Mouse (Mus musculus) CD4-positive, CD25-positive, alpha-beta regulatory T cell, adult 4 months (primary cell): ENCODE data around the gene Nhsl2. TPM values are rescaled to one million over a fixed set of nuclear protein-coding genes. Genes with fewer than 3 reads are reported as not detected.
A peak's percentile ranks its signal among the peaks of the same experiment; 100 is the strongest.
"Not testable (repeated sequence)": the region's sequence is repeated elsewhere in the genome, so short reads cannot be mapped to it uniquely, and the experiment has no call there.

ENCODE experiments used
- ATAC-seq: one replicate; pipeline ENCODE4 v1.8.0; 2017
- polyA plus RNA-seq, 2 experiments: library from polyadenylated mRNA; unstranded; fragments of 100-300 nt; shearing (Covaris generic); gene quantifications; one replicate each; pipeline ENCODE4 v1.2.1; 2017

The Nhsl2 gene
- polyA plus RNA-seq: 1 to 10 TPM; 1.4 to 2.2 TPM

DNA sequence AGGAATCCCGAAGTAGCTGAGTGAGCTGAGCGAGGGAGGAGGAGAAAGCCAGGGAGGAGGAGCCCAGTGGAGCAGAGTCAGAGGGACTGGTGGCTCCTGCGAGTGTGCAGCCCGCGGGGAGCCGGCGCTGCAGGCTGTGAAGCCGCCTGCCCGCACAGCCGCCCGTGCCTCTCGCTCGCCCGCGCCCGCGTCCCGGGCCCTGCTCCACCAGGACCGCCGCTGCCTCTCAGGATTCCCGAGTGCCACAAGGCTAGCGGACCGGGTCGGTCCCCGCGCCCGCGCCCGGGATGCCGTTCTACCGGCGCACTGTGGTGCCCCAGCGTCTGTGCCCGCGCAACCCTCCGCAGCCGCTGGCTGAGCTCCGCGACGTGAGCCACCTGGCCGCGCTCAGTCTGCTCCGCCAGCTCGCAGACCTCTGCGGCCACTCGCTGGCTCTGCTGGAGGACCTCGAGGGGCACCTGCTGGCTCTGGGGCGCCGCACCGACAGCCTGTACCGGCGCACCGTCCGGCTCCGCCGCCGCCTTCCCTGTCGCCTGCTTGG, at the start of gene Nhsl2:
TSS of gene Nhsl2 (plus strand) at position 105 of the 541 bp plus-strand sequence.
- ATAC-seq: no peak

DNA sequence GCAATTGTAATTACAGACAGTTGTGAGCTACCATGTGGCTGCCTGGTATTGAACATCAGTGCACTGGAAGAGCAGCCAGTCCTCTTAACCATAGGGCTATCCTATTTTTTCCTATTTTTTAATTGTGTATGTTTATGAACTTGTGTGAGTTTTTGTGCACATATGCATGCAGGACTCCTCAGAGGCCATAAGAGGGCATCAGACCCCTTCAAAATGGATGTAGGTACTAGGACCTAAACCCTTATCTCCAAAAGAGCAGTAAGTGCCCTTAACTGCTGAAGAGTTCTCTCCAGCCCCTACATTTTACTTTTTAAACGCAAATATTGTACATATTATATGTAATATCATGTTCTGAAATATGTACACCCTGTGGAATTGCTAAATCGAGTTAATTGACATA, 43.7 kb upstream of the Nhsl2 start:
- no peak for ATAC-seq

DNA sequence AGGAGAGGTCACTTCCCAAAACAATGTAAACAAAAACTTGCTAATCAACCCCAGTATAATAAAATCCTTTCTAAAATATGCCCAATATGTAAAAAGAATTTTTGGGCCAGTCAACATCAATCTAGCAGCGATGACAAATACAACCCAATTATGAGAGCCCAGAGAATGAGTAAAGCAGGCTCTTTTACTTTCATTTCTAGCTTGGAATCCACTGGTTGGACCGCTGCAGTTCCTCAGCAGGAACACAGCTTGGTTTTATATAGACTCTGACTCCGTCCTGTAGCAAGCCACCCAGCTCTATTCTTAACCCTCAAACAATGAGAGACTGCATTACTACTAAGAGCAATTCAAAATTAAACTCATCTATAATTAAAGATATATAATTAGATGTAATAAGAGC, 37.4 kb upstream of the Nhsl2 start:
- peak; percentile 63 for ATAC-seq

DNA sequence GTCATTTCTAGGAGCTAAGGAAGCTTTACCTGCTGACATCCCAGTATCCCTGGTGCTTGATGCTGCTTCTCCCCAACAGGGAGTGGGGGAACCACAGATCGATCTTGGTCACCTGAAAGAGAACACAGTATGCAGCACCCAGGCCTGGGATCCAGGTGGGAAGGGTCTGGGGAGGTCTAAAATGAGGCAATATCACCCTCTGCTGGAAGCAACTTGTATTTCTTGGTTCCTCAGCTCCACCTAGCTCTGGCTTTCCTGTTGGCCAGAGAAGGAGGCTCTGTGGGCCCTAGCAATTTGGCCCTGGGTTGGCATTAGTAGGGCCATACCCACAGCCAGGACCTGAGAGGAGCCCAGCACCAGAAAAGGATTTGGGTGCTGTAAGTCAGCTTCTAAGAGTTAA, 30.0 kb upstream of the Nhsl2 start:
- no peak for ATAC-seq

DNA sequence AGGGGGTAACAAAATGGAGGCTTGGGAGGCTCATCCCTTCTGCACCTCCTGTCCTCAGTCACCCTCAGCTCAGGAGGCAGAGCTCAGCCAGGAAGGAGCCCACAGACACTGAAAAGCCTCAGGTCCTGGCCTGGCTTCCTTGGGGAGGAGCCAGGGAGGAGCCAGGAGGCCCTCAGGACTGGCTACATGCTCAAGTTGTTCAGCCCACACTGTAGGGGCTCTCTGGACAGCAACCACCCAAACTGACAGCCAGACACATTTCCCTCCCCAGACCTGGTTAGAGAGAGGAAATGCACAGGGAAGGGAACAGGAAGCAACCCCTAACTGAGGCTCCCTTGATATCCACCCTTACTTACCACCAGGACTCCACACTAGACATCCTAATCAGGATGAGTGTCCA, 29.2 kb upstream of the Nhsl2 start:
- not testable (repeated sequence) for ATAC-seq

DNA sequence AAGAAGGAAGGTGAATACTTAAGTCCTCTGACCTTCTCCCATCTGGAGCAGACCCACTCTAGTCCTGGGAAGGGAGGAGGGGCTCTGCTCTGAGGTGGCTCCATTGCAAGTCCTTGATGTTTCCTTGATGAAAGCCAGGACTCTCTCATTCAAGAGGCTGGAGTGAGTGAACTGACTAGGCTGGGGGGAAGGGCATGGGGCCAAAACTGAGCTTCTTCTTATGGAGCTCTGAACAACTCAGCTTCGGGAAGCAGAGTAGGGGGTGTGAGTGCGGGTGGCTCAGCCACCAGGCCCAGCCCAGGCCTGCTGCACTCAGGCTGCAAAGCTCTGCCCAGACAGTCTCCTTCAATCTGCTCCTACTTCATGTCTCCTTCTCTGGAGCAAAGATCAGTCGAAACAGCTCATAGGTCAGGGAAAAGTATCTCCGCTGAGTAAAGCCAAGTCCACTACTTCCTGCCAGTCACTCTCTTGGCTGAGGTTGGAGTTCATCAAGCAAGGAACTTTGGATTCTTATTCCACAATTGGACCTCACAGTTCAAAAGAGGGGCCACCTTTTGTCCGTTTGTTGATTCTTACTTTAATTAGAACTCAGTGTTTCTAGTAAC, 1.9 kb upstream of the Nhsl2 start:
- ATAC-seq: no peak

DNA sequence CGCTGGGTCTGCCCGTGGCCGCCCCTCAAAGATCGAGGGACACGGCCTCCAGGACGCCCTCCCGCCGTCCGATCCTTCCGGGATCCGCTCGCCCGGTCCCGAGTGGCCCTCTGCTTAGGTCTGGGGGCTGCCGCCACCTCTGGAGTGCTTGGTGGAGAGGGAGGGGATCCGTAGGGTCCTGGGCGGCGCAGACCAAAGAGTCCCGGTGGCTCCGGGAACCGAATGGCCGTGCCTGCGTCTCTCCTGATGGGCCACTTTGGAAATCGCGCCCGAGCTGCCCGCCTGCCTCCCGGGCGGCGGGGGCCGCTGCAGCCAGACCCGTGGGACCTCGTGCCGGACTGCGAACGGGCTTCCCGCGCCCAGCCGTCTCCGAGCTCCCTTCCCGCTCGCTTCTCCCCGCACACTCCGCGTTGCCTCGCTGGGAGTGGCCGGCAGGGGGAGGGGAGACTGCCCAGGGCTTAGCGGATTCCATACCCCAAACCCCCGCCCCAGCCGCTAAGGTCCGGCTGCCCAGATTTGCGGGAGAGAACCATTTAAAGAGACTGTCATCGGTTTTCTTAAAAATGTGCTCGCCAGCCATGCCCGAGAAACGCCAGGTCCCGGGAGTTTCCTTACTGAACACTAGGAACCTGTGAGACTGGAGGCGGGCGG, 841 bp downstream of the Nhsl2 start:
- ATAC-seq: no peak

DNA sequence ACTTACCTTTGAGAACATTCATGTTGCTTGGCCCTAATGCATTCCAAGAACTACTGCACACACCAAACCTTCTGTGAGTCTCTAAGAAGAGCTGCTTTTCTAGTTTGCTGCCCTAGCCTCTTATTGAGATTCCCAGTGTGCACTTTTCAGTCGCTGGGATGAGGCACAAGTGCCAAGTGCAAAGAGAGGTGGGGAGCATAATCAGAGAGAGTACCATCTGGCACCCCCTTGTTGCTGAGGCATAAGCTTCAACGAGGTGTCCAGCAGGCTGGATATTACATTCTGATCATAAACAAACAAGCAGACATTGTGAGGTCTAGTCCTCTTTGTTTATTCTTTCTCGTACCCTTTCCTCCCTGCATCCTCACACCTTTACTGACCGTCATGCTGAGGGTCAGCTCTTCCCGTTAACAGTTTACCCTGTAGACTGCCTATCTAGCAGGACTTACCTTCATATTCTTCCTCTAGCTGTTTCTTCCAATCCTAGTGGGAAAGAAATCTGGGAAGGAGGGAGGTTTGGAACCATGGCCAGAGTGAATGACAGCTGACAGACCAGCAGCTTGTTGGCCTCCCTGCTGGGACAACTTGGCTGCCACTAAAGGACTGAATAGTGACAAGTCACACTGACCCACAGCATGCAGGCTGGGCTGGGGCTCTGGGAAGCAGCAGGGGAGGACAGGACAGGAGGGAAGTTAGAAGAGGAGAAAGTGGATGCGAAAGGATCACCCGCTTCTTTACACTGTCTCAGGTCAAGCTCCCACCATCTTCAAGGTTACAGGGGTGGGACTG, 2.6 kb downstream of the Nhsl2 start:
- no peak for ATAC-seq

DNA sequence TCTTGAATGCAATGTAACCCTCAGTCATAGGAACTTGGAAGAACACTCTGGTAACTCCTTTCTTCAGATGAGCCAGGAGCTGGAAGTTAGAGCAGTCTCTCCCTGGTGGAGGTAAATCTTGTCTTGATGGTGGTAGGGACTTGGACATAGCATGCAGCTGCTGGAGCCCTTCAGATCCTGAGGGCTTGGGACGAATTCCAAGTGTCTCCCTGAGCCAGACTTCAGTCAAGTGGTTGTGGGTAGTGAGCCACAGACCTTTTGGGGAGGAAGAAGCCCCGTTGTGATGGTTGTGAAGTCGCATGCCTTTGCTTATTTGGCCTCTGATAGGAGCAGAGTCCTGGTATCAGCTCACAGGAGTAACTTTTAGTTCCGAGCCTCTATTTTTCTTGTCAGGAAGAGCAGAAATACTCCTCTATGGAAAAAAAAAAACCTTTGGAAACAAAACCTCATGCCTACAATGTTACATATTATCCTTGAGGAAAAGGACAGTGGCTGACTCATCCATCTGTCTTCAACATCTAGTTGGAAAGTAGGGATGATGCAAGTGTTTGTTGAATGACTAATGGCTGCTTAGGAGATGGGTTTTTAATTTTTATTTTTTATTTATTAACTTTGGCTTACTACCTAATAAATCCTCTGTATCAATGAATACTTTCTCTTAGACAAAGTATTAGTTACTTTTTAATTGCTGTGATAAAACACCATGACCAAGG, 14.6 kb downstream of the Nhsl2 start:
- ATAC-seq: no peak

DNA sequence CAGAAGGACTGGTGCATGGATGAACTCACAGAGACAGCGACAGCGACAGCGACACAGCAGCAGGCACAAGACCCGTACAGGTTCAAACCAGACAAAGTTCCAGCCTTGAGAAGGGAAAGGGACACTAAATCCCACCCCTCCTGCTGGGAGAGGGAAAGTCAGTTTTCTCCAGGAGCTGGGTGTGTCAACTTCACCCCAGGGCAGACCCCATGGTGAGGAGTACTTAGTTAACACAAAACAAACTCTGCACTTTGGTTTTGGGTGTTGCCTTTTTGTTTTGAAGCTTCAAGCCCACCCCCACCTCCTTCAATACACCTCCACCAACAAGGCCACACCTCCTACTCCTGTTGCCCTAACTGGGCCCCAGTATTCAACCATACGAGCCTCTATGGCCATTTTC, 15.6 kb downstream of the Nhsl2 start:
- no peak for ATAC-seq

DNA sequence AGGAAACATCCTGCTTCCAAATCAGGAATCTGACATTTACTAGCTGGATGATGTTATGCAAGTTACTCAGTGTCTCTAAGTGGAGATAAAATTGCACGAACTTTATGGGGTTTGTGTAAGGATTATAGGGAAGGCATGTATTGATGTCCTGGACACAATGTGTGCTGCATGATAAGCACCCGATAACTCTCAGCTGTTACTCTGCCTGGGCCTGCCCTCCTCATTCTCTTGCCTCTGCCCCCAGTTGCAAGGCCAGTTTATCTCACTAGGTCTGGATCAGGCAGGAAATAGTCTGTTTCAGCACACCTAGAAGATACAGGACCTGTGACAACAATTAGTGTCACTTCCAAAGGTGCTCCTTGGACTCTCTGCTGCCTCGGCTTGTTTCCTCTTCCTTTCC, 25.0 kb downstream of the Nhsl2 start:
- no peak for ATAC-seq

DNA sequence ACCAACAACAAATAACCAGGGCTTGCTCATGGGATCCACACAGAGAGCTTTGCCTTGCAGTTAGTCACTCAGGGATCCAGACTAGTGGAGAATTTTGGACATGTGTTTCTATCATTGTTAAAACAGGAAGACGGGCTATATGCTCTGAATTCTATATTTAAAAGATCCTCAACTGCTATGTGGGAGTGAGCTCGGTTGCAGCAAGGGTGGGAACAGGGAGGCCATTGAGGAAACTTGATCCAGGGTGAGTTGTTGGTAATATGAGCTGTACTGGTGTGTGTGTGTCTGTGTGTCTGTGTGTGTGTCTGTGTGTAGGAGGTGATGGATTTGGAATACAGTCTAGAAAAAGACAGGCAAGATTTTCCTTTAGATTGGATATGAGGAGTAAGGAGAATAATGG, 25.7 kb downstream of the Nhsl2 start:
- no peak for ATAC-seq

DNA sequence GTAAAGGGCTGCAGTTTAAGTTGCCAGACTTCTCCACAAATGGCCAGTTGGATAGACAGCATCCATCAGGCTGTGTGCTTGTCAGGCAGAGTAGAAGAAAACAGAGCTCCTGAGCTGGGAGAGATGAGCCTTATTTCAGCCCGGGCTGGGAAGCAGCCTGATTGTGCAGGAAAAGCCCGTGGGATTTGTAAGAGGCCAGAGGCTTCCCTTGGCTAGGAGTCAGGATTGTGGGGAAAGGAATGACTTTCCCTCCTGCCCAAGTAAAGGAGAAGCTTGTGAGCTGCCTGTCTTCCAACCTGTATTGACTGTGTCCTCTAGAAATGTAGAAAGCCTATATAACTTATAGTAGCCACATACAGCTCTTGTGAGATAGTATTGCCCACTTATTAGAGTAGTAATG, 27.0 kb downstream of the Nhsl2 start:
- ATAC-seq: no peak

DNA sequence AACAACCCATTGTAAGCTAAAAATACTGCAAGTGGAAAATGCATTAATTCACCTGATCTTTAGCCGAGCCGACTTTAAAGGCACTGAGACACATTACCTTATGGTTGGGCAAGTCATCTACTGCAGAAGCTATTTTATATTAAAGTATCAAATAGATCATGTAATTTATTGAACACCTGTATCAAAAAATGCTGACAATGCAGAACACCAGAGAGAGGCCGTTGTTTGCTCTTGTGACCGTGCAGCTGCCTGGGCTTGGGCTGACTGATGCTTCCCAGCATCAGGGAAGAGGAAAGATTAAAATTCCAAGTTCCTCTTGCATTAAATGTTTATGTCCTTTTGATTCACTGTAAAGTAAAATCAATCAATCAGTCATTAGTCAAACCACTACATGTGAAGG, 28.7 kb downstream of the Nhsl2 start:
- no peak for ATAC-seq

DNA sequence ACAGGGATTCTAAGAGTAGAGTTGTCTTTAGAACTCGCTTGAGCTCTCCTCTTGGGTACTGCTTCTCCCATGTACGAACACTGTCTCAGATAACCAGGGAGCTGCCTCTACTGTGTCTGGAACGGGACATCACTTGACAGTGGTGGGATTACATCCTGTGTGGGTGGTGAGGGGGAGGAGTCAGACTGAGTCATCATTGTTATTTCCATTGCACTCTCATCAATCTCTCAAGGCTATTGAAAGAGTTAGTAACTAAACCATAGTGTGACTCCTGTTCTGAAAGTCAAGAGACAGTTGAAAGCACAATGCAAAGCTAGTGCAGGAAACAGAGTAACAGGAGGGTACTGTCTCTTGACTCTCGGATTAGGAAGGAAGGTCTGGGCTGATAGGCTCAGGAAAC, 29.4 kb downstream of the Nhsl2 start:
- ATAC-seq: peak; percentile 57

DNA sequence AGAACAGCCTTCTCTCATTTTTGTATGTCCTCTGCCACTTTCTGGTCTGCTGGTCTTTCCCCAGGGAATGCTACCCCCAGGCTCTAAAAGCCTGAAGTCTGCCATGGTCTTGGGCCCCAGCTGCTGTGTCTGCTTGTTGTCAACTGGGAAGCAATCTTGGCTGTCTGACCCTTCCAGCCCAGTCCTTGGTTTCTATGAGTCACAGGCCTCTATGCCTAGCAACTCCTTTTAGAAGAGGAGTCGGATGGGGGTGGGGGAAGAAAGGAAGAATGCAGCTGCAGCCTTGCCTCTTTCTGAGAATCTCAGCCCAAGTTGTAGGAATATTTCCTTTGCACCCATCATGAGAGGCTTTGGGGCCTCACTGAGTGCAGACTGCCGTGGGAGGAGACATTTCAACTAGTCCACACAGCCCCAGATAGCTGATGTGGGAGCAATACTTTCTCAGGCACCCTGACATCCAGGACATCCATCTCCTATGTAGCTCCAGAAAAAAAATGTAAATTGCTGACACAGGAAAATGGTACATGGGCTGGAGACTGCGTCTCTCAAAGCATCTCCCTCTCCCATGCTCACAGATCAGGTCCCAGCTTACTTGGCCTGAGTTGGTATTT, 33.1 kb downstream of the Nhsl2 start:
- no peak for ATAC-seq

DNA sequence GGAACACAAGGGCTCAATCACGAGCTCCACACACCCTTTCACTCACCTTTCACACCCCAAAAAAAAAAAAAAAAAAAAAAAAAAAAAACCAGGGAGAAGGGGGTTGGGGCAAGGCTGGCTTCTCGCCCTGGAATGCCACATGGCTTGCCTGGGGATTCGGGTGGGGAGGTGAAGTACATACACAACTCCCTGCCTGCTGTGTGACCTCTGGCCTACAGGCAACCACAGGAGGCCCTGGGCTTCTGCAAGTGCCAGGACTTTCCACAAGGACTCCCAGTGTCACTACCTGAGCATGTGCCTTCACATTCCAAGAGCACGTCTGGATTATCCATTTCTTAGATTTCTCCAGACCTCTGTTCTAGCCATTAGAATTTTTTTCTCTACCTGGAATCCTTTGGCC, 40.2 kb downstream of the Nhsl2 start:
- no peak for ATAC-seq

DNA sequence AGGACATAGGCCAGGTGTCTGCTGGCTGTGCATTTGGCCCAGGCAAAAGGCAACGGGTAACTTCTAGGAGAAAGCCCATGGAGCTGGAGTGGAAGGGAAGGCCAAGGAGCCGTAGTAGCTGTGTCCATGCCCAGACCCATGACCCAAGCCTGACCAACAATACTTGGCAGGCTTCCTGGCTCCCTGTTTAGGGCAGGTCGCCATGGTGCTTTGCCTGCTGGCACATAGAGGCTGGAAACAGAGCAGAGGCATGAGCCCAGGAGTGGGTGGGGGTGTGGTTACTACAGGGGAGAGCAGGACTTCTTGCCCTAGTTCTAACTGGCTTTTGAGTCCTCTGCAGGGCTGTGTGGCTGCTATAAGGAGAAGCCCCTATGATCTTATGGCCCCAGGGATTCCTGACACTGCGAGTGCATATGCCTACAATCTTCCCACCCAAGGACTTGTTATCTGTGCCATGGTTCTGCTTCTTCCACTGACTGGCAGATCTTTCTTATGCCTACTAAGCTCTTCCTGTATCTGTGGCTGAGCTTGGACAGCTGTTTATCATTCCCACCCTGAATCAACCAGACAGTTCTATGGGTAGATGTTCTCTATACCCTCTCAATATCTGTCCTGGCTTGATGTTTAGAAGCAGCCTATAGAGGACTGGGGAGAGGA, 40.8 kb downstream of the Nhsl2 start:
- ATAC-seq: no peak

DNA sequence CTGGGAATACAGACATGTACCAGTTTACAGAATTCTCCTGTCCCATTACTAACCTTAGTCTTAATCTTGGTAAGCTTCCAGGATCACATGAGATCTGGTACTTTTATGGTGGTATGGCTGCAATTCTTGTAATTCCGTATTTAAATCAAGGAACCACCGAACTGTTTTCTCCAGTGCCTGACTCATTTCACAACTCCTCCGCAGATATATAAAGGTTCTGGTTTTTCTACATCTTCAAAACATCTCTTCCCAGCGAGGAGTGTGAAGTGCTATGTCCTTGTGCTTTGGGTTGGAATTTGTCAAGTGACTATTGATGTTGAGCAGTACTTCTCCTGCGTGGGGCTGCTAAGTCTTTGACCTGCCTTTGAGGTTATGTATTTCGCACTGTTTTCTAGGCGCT, 44.6 kb downstream of the Nhsl2 start:
- ATAC-seq: no peak

DNA sequence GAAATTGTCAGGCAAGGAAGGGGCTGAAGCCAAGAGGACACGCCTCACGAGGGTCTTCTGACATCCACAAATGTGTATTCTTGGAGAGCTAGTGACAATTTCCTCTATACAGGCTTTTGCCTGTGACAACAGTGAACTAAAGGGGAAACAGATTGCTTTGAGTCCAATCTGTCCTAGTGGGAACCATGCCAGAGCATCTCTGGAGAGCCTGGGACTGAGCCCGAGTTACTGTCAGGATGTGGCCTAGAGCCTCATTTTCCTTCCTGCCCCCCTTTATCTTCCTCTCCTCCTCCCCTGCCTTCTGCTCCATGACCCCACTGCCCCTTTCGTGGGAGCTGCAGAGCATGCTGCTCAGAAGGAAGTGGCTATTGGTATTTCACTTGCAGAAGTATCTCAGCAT, 49.2 kb downstream of the Nhsl2 start:
- no peak for ATAC-seq

DNA sequence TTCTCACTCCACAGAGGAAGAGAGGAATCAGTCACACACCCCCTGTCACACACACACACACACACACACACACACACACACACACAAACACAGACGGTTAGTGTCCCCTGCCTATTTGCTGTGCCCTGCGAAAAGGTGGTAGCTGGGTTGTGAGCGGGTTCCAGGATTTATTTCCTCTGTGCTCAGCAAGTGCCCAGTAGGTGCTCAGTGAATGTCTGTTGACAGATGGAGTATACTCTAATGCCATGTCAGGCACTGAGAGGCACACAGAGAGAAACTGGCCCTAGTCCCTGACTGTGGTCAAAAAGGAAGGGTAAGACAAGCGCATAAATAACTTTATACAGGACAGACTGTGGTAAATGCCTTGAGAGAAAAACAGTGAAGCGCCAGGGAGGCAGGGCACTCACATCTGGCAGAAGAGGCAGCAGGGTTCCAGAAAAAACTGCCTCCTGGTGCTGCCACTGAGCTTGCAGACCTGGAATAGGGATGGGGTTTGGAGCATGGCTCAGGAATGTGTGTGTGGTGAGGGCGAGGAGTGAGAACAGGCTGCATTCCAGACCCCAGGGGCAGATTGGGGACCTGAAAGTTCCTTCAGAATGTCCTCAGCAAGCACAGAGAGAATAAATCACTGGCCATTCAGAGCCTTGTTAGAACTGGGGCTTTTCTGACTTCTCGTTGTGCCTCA, 52.8 kb downstream of the Nhsl2 start:
- no peak for ATAC-seq

DNA sequence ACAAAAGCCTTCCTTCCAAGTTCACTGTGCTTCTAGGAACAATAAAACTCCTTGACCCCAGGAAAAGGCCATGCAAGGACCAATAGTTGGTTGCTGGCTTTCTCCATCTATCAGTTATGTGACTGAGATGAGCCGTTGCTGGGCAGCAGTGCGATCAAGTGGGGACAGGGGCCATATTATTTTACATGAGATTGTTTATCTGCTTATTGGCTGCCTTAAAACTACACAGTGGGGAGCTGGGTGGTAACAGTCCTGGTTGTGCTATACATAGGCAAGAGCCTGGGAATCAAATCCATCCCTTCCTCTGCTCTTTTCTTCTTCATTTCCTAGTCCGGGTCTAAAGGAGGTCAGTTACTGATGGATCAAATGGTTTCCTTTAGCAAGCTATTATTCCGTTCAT, 53.4 kb downstream of the Nhsl2 start:
- no peak for ATAC-seq
